Mouse (Mus musculus): ENCODE results near the gene Adam1b.

GRCm38 (mm10) chr5:121462967-121463366, 40.3 kb downstream of the Adam1b start:
- TF ChIP-seq GATA1 (IDR thresholded peaks at IDR 0.05; ENCODE audit: low read length) (no peak), TAL1 (IDR thresholded peaks at IDR 0.05; ENCODE audit: low read length) (no peak)

Measured in erythroblast, embryonic 14.5 days (primary cell).